Mouse (Mus musculus): Measurements from ENCODE around the gene Prrc2c. TPM values are rescaled to one million over a fixed set of nuclear protein-coding genes. Genes with fewer than 3 reads are reported as not detected.

Gene Prrc2c
- polyA plus RNA-seq, 1 experiment = 35.2 TPM

DNA sequence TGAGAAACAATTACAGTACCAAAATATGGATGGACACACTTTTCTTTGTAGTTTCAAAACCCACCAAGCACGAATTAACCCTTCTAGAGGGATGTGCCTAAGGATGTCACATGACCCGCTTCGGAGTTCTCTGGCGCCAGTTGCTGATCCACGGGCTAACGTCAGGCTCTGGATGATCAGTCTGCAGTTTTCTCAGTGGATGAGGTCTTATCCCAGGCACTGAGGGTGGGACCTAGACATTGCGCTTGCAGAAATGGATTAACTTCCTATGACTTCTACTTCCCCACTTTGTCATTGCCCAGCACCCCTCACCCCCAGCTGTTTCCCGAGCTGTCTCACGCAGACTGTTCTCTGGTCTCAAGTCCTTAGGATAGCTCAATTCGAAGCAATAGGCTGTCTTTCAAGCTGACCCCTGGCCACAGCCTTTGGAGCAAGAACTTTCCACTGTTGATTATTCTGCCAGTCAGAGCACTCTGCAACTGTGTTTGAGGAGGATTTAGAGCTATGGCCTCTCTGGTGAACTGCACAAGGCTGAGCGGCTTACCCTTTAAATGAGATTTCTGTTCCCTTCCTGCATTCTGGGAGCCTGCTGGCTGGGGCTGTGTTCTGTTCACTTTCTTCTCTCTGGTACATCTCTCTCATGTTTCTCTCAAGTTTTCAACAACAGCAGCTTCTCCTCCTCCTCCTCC, 74.7 kb downstream of the Prrc2c start:
- H3K79me2 ChIP-seq (ENCODE audit: control insufficient read depth, insufficient read depth) = no peaks in the 10 kb centered on the region
- TF ChIP-seq MYOD1 (IDR thresholded peaks at IDR 0.05; ENCODE audit: control insufficient read depth, insufficient read length, low read depth) (no peak), USF1 (IDR thresholded peaks at IDR 0.05; ENCODE audit: low read depth) (peak; percentile 51)
- no peaks in the 10 kb centered on the region for H3K27me3 ChIP-seq (ENCODE audit: control insufficient read depth, insufficient read depth, insufficient read length)
- no peaks in the 10 kb centered on the region for H3K79me3 ChIP-seq (ENCODE audit: low read depth)
- peaks cover 13% of the 10 kb centered on the region for H3K36me3 ChIP-seq (ENCODE audit: control insufficient read depth, insufficient read depth)
- no peak overlapping the region for H3ac ChIP-seq (ENCODE audit: control insufficient read depth, insufficient read length, low read depth)
- no peak overlapping the region for H3K4me3 ChIP-seq (ENCODE audit: insufficient read depth, poor library complexity, severe bottlenecking)

DNA sequence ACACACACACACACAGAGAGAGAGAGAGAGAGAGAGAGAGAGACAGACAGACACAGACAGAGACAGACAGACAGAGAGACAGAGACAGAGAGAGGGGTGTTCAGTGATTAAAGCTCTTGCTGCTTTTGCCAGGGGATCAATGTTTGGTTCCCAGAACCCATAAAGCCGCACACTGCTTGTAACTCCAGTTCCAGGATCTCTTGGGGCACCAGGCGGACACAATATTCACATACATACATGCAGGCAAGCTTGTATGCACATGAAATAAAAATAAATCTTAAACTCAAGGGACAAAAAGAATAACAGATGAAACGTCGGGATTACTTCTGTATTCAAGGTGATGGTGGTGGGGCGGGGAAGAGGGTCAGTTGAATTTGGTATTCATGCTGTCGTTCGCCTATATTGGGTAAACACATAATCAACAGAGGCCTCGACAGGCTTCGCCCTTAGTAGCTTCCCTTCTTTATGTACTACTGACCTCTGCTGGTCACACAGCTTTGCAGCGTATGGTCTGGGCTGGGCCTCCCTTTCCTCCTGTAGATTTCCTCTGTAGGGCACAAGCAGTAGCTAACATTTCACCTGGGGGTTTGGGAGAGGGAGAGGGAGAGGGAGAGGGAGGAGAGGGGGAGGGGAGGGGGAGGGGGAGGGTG, 75.4 kb downstream of the Prrc2c start:
- Histone ChIP-seq H3ac (ENCODE audit: control insufficient read depth, insufficient read length, low read depth) (no peak overlapping the region), H3K79me2 (ENCODE audit: control insufficient read depth, insufficient read depth) (no peaks in the 10 kb centered on the region), H3K79me3 (ENCODE audit: low read depth) (no peaks in the 10 kb centered on the region), H3K36me3 (ENCODE audit: control insufficient read depth, insufficient read depth) (peaks cover 7% of the 10 kb centered on the region), H3K27me3 (ENCODE audit: control insufficient read depth, insufficient read depth, insufficient read length) (no peaks in the 10 kb centered on the region), H3K4me3 (ENCODE audit: insufficient read depth, poor library complexity, severe bottlenecking) (no peak overlapping the region)
- TF ChIP-seq CTCF (IDR thresholded peaks at IDR 0.05; ENCODE audit: control insufficient read depth, insufficient read depth, insufficient read length) = peak; percentile 68
- no peak for TF ChIP-seq MAX (IDR thresholded peaks at IDR 0.05)

DNA sequence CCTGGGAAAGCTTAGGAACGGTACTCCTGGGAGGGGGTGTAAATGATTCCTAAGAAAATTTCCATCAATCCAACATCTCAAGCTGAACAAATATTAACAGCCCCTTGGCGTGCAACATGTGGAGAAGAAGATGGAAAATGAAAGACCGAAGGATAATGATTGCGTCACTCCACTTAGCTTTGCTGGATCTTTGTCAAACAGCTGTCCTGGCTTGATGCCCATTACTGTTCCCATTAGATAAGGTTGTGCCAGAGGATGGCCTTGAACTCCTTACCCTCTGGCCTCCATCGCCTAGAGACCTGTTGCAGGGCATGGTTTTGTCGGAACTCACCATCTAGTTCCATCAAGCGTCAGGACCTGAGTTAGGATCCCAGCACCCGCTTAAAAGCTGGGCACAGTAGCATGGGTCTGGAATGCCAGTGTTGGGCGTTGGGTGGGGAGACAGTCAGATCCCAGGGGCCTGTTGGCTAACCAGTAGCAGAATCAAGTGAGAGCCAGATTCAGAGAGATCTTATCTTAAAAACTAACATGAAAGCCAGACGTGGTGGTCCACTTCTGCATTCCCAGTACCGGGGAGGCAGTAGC, 80.0 kb downstream of the Prrc2c start:
- H3ac ChIP-seq (ENCODE audit: control insufficient read depth, insufficient read length, low read depth) = no peak overlapping the region
- no peaks in the 10 kb centered on the region for H3K79me2 ChIP-seq (ENCODE audit: control insufficient read depth, insufficient read depth)
- no peaks in the 10 kb centered on the region for H3K36me3 ChIP-seq (ENCODE audit: control insufficient read depth, insufficient read depth)
- H3K27me3 ChIP-seq (ENCODE audit: control insufficient read depth, insufficient read depth, insufficient read length) = no peaks in the 10 kb centered on the region
- TF ChIP-seq USF1 (IDR thresholded peaks at IDR 0.05; ENCODE audit: low read depth) (no peak), CTCF (IDR thresholded peaks at IDR 0.05; ENCODE audit: control insufficient read depth, insufficient read depth, insufficient read length) (no peak), MYOD1 (IDR thresholded peaks at IDR 0.05; ENCODE audit: control insufficient read depth, insufficient read length, low read depth) (no peak), MYOG (IDR thresholded peaks at IDR 0.05; ENCODE audit: control insufficient read depth, extremely low read depth, insufficient read length) (no peak), CEBPB (IDR thresholded peaks at IDR 0.05; ENCODE audit: low read depth) (peak; percentile 52), FOSL1 (IDR thresholded peaks at IDR 0.05; ENCODE audit: insufficient read depth, low read length, poor library complexity, severe bottlenecking) (no peak), MAX (IDR thresholded peaks at IDR 0.05) (no peak)
- H3K79me3 ChIP-seq (ENCODE audit: low read depth) = no peaks in the 10 kb centered on the region
- no peak overlapping the region for H3K4me3 ChIP-seq (ENCODE audit: insufficient read depth, poor library complexity, severe bottlenecking)

DNA sequence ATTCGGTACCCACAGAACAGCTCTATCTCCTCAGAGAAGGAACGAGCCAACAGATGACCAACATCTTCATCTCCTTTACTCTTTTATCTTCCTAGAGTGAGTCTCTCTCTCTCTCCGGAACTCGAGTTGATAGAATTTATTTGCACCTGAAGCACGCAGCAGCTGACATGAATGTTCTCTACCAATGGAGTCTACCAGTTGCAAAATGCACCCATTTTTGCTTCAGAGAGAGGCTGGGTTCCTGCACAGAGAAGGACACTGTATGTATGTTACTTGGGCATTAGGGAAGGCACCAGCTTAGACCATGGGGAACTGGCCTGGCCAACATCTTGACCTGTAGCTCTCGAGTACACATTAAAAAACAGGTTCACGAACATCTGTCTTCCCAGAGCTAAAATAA, 82.2 kb downstream of the Prrc2c start, which contains the start of gene Myocos:
Gene Myocos, minus strand, starts transcription at position 101 of the 400 bp plus-strand sequence.
- Histone ChIP-seq H3K79me2 (ENCODE audit: control insufficient read depth, insufficient read depth) (no peaks in the 10 kb centered on the region), H3K79me3 (ENCODE audit: low read depth) (no peaks in the 10 kb centered on the region)
- TF ChIP-seq CTCF (IDR thresholded peaks at IDR 0.05; ENCODE audit: control insufficient read depth, insufficient read depth, insufficient read length) (no peak), CEBPB (IDR thresholded peaks at IDR 0.05; ENCODE audit: low read depth) (no peak), MYOG (IDR thresholded peaks at IDR 0.05; ENCODE audit: control insufficient read depth, extremely low read depth, insufficient read length) (no peak), FOSL1 (IDR thresholded peaks at IDR 0.05; ENCODE audit: insufficient read depth, low read length, poor library complexity, severe bottlenecking) (no peak), USF1 (IDR thresholded peaks at IDR 0.05; ENCODE audit: low read depth) (no peak), MAX (IDR thresholded peaks at IDR 0.05) (no peak), MYOD1 (IDR thresholded peaks at IDR 0.05; ENCODE audit: control insufficient read depth, insufficient read length, low read depth) (no peak)

DNA sequence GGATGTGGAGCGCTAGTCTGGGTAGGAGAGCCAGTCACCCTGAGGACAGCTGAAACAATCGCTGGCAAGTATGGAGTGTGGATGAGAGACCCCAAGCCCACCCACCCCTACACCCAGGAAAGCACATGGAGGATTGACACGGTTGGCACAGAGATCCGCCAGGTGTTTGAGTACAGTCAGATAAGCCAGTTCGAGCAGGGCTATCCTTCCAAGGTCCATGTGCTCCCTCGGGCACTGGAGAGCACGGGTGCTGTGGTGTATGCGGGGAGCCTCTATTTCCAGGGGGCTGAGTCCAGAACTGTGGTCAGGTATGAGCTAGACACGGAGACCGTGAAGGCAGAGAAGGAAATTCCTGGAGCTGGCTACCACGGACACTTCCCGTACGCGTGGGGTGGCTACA, 91.9 kb downstream of the Prrc2c start:
- Histone ChIP-seq H3K79me2 (ENCODE audit: control insufficient read depth, insufficient read depth) (no peaks in the 10 kb centered on the region), H3K4me3 (ENCODE audit: insufficient read depth, poor library complexity, severe bottlenecking) (no peak overlapping the region), H3ac (ENCODE audit: control insufficient read depth, insufficient read length, low read depth) (no peak overlapping the region), H3K36me3 (ENCODE audit: control insufficient read depth, insufficient read depth) (no peaks in the 10 kb centered on the region), H3K79me3 (ENCODE audit: low read depth) (no peaks in the 10 kb centered on the region), H3K27me3 (ENCODE audit: control insufficient read depth, insufficient read depth, insufficient read length) (peaks cover 5% of the 10 kb centered on the region)
- no peak for TF ChIP-seq CEBPB (IDR thresholded peaks at IDR 0.05; ENCODE audit: low read depth)
- no peak for TF ChIP-seq MYOG (IDR thresholded peaks at IDR 0.05; ENCODE audit: control insufficient read depth, extremely low read depth, insufficient read length)
- no peak for TF ChIP-seq MYOD1 (IDR thresholded peaks at IDR 0.05; ENCODE audit: control insufficient read depth, insufficient read length, low read depth)
- TF ChIP-seq FOSL1 (IDR thresholded peaks at IDR 0.05; ENCODE audit: insufficient read depth, low read length, poor library complexity, severe bottlenecking) = no peak
- TF ChIP-seq USF1 (IDR thresholded peaks at IDR 0.05; ENCODE audit: low read depth) = no peak
- TF ChIP-seq CTCF (IDR thresholded peaks at IDR 0.05; ENCODE audit: control insufficient read depth, insufficient read depth, insufficient read length) = no peak
- TF ChIP-seq MAX (IDR thresholded peaks at IDR 0.05) = no peak

More for the DNA sequence above, 82.2 kb downstream of the Prrc2c start, which contains the start of gene Myocos:
- no peak within 1 kb of the TSS for H3ac ChIP-seq (ENCODE audit: control insufficient read depth, insufficient read length, low read depth)
- no peaks in the 10 kb centered on the region for H3K27me3 ChIP-seq (ENCODE audit: control insufficient read depth, insufficient read depth, insufficient read length)
- no peak within 1 kb of the TSS for H3K4me3 ChIP-seq (ENCODE audit: insufficient read depth, poor library complexity, severe bottlenecking)
- no peaks in the 10 kb centered on the region for H3K36me3 ChIP-seq (ENCODE audit: control insufficient read depth, insufficient read depth)

All from C2C12 (cell line).